Mouse (Mus musculus) gastrocnemius, adult 18-20 months (tissue): ENCODE results near the gene Mfap4. TPM values are rescaled to one million over a fixed set of nuclear protein-coding genes. Genes with fewer than 3 reads are reported as not detected.

Source experiments
- DNase-seq: peaks from one replicate; pipeline ENCODE4 v3.0.0; 2021; ENCODE audit warnings: low spot score
- long read RNA-seq, 2 experiments: library from polyadenylated mRNA; stranded (forward); transcript quantifications; one replicate each; pipeline ENCODE4 v2.0.0; 2021
- total RNA-seq, 2 experiments: library from RNA; stranded (reverse); gene quantifications; 2 replicates each; pipeline ENCODE4 v1.2.3; 2021

Mfap4 gene
- total RNA-seq, result 1 to 10 TPM; 6.5 to 7.4 TPM
- long read RNA-seq, experiment 1, partial matches to known transcripts, result 0 of 3 reads
- long read RNA-seq, experiment 1, other reads (novel, unspliced or antisense), result 0 of 3 reads
- long read RNA-seq, experiment 2, partial matches to known transcripts, result 0 of 3 reads
- long read RNA-seq, experiment 2, other reads (novel, unspliced or antisense), result 0 of 3 reads

- DNase-seq, result no peak
These were observed at the start of gene Mfap4 for GRCm38 (mm10) chr11:61484613-61485540. Gene Mfap4 (plus strand): TSS chr11:61485431.

DNA sequence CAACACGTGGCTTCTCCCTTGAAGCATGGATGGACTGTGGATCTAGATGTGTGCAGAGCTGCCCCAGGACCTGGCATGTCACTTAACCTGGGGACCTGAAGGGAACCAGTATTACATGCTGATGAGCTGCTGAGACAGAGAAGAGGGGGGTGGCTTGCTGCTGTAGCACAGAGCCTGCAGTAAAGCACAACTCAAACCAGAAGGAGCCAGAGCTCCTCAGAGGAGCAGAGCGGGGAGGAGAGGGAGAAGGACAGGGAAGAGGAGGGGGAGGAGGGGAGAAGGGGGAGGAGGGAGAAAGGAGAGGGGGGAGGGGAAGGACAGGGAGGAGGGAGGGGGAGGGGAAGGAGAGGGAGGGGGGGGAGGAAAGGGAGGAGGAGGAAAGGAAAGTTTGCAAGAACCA, 48.9 kb upstream of the Mfap4 start:
- DNase-seq, result no peak

GRCm38 (mm10) chr11:61439170-61439569, 46.1 kb upstream of the Mfap4 start:
- DNase-seq, result no peak

DNA sequence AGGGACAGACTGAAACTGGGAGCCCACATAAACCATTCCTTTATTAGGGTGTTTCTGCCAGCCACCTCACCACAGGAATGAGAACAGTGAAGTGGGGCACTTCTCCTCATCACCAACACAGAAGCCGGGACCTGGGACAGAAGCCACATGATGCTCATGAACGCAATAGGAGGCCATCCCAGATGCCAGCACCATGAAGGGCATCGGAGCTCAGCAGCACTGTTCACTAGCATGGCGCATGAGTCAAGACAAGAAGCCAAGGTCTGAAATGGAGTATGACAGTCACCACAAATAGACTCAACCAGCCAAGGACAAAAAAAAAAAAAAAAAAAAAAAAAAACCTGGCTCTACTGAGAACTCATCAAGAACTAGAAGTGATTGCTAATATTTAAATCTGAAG, 44.8 kb upstream of the Mfap4 start:
- DNase-seq, result no peak

GRCm38 (mm10) chr11:61441670-61442069, 43.6 kb upstream of the Mfap4 start:
- DNase-seq, result no peak

- no peak for DNase-seq
These were observed 41.4 kb upstream of the Mfap4 start for GRCm38 (mm10) chr11:61443807-61444206.

GRCm38 (mm10) chr11:61447296-61447695, 37.9 kb upstream of the Mfap4 start:
- DNase-seq, result peak; percentile 15

- DNase-seq, result no peak
These were observed 37.2 kb upstream of the Mfap4 start for GRCm38 (mm10) chr11:61448041-61448440.

GRCm38 (mm10) chr11:61448599-61449225, 36.5 kb upstream of the Mfap4 start:
- peak; percentile 69 for DNase-seq

DNA sequence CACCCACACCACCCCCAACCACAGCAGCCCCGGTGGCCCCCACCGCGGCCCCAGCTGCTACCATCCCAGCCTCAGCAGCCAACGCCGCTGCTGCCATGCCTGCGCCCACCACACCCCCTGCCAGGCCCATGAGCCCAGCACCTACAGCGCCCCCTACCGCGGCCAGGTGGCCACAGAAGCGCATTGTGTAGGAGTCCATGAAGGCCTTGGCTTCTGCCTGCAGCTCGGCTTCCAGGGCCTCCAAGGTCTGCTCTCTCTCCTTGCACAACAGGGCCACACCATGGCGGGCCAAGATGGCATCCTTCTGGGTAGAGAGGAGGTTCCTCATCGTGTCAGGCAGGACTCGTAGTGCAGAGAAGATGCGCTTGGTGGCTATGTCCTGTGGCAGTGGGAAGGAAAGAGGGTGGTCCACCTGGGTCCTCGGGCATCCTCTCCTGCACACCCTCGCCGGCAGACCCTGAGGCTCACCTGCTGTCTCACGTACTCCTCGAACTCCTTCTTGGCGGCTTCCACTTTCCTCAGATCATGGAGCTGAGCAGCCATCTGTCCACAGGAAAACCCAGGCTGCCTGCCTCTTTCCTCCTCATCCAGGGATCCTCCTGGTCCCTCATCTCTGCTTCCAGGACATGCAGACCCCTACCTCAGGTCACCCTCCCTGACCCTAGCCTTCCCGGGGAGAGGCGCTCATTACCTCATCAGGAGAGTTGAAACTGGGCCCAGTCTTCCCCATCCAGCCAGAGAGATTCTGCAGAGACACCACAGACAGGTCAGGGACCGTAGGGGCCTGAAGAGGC, 35.5 kb upstream of the Mfap4 start:
- no peak for DNase-seq

DNA sequence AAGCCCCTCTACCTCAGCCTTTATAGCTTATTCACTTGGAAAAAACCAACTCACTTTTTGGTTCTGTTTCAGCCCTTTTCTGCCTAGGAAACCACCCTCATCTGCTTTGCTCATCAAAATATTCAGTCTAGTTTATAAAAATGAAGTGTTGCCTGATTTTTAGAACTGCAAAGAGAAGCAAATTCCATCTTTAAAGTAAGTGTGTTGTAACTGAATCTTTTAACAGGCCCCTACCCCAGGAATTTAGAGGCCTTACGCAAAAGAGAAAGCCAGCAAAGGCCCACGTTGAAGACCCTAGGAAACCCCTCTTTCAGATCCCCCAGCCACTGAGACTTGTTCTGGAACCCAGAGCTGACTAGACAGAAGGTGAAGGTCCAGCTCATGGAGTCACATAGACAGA, 21.2 kb upstream of the Mfap4 start:
- DNase-seq, result no peak

DNA sequence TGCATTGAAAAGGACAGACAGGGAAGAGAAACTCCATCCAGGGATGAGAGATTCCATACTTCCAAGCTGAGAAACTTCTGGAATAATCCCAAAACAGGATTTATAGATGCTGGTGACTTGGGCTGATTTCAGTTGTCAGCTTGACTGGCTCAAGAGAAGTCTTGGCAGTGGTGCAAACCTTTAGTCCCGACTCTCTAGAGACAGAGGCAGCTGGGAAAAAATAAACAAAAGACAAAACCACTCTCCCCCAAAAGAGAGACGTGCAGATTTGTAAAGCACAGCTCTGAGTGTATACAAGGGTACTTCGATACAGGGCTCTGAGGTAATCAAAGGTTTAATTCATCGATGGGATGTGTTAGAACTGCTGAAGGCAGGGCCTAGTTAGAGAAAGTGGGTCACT, 19.8 kb upstream of the Mfap4 start:
- DNase-seq, result no peak

- DNase-seq, result no peak
These were observed 16.7 kb upstream of the Mfap4 start for GRCm38 (mm10) chr11:61468534-61468933.

GRCm38 (mm10) chr11:61469317-61469917, 15.8 kb upstream of the Mfap4 start:
- DNase-seq, result no peak

DNA sequence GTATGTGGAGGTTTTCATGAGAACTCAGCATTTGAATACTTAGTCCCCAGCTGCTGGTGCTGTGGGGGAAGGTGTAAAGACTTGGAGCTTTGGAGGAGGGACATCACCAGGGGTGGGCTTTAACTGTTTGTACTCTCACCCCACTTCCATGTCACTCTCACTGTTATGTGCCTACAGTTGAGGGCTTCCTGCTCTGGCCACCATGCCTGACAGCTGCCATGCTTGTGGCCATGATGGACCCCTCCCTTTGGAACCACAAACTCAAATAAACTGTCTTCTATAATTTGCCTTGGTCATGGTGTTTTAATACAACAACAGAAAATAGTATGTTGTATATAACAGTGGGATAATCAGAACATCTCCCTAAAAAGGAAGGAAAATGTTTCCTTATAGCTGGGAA, 14.4 kb upstream of the Mfap4 start:
- no peak for DNase-seq

GRCm38 (mm10) chr11:61473630-61474029, 11.6 kb upstream of the Mfap4 start:
- no peak for DNase-seq

DNA sequence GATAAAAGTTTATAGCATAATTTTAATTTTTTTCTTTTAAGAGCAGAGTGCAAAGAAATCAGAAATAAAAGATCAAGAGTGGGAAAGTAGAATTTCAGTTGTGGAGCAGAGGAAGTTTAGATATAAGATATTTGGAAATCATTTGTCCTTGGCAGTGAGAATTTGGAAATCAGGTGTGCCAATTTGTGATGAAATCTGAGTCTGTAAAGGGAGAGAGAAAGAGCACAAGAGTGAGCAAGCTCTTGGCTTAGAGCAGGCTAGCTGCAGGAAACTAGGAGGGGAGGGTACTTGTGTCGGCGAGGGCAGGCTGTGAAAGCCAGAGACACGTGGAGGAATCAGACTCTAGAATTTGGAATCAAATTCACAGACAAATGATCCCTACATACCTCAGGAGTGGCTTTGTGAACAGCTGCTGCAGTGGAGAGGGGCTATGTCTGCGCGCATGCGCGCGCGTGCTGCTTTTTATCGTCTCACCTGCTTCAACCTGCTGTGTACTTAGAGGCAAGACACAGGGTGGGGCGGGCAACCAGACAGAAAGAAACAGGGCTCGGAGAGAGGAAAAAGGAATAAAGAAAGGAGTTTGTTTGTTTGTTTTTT, 8.3 kb upstream of the Mfap4 start:
- DNase-seq, result no peak

GRCm38 (mm10) chr11:61477566-61478508, 7.4 kb upstream of the Mfap4 start:
- DNase-seq, result no peak

GRCm38 (mm10) chr11:61478788-61479187, 6.4 kb upstream of the Mfap4 start:
- no peak for DNase-seq
